Mouse (Mus musculus) neural tube, embryonic 11.5 days (tissue): ENCODE data around the gene Hnf4a. TPM values are rescaled to one million over a fixed set of nuclear protein-coding genes. Genes with fewer than 3 reads are reported as not detected.

Experiments
- ATAC-seq: fragments of 200-750 bp; cut with Nextera tagmentation; 2 replicates; pipeline ENCODE4 v1.8.0; 2017; ENCODE audit warnings: moderate number of reproducible peaks, mild to moderate bottlenecking, moderate TSS enrichment, moderate library complexity; ENCODE audit not compliant: insufficient read depth, low FRiP score, low TSS enrichment
- DNase-seq: peaks from one replicate; pipeline ENCODE4 v3.0.0-alpha.2; 2015; ENCODE audit warnings: low spot score
- H3K27ac ChIP-seq: fragments of 300-500 bp; sonication (generic); 2 replicates; pipeline ENCODE4 v1.5.1; 2014; ENCODE audit warnings: low read depth, mild to moderate bottlenecking, low read length
- H3K27me3 ChIP-seq: fragments of 300-500 bp; sonication (generic); 2 replicates; pipeline ENCODE4 v1.6.1; 2014; ENCODE audit warnings: mild to moderate bottlenecking, low read length, mixed read lengths; ENCODE audit not compliant: control insufficient read depth, insufficient read depth
- H3K36me3 ChIP-seq: fragments of 300-500 bp; sonication (generic); 2 replicates; pipeline ENCODE4 v1.6.1; 2014; ENCODE audit warnings: mild to moderate bottlenecking, low read length, moderate library complexity, mixed read lengths; ENCODE audit not compliant: control insufficient read depth, insufficient read depth
- H3K4me1 ChIP-seq: fragments of 300-500 bp; sonication (generic); 2 replicates; pipeline ENCODE4 v1.6.1; 2014; ENCODE audit warnings: low read length, mixed read lengths; ENCODE audit not compliant: control insufficient read depth, insufficient read depth
- H3K4me2 ChIP-seq: fragments of 300-500 bp; sonication (generic); 2 replicates; pipeline ENCODE4 v1.6.1; 2014; ENCODE audit warnings: low read depth, mild to moderate bottlenecking, moderate library complexity
- H3K4me3 ChIP-seq: fragments of 300-500 bp; sonication (generic); 2 replicates; pipeline ENCODE4 v1.5.1; 2014; ENCODE audit warnings: low read depth, low read length
- H3K9ac ChIP-seq: fragments of 300-500 bp; sonication (generic); 2 replicates; pipeline ENCODE4 v1.6.1; 2014; ENCODE audit warnings: mild to moderate bottlenecking, low read length
- H3K9me3 ChIP-seq: fragments of 300-500 bp; sonication (generic); 2 replicates; pipeline ENCODE4 v1.6.1; 2016; ENCODE audit warnings: low read length; ENCODE audit not compliant: control insufficient read depth
- WGBS: fragments of 180-500 bp; shearing (Covaris S2); extraction: QIAGEN DNeasy Blood & Tissue Kit; methylation state at CpG from one replicate; pipeline ENCODE4 v1.1.7; 2014; 5-methylcytosine and 5-hydroxymethylcytosine counted together
- polyA plus RNA-seq: library from polyadenylated mRNA; unstranded; fragments of >200 nt; fragmentation: Nextera tagmentation; extraction: Ambion mirVana; gene quantifications from 2 replicates; pipeline ENCODE4 v1.2.1, GENCODE M21; 2014

Hnf4a gene
- polyA plus RNA-seq, 1 experiment from 2014 or later = not detected

- Histone ChIP-seq H3K27me3 (no peaks in the 10 kb centered on the region), H3K4me2 (no peak overlapping the region), H3K4me1 (no peaks in the 10 kb centered on the region), H3K9ac (no peak overlapping the region), H3K36me3 (no peaks in the 10 kb centered on the region), H3K9me3 (no peaks in the 10 kb centered on the region), H3K27ac (no peak overlapping the region), H3K4me3 (no peak overlapping the region)
- DNase-seq = no peak
- ATAC-seq = no peak
- WGBS = 46% methylated on average over 6 of the region's 6 CpGs
These were observed 43.2 kb downstream of the Hnf4a start for GRCm38 (mm10) chr2:163549786-163550185.

DNA sequence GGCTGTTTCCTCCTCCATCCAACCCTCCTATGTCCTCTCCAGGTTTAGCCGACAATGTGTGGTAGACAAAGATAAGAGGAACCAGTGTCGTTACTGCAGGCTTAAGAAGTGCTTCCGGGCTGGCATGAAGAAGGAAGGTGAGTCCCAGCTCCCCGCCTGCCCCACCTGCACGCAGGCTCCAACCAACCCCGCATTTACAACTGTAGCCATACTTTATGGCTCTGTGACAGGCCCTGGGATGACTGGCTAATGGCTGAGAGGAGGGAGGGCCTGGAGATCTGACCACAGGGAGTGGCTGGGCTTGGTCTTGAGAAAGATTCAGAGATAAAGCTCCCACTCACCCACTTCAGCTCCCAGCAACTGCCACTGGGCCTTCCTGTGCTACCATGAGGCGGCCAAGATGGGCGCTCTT, 45.9 kb downstream of the Hnf4a start:
- 67% methylated on average over 8 of the region's 8 CpGs for WGBS
- DNase-seq = no peak
- no peak overlapping the region for H3K4me2 ChIP-seq
- H3K4me1 ChIP-seq = no peaks in the 10 kb centered on the region
- H3K36me3 ChIP-seq = no peaks in the 10 kb centered on the region
- no peaks in the 10 kb centered on the region for H3K27me3 ChIP-seq
- ATAC-seq = no peak
- H3K27ac ChIP-seq = no peak overlapping the region
- no peak overlapping the region for H3K9ac ChIP-seq
- H3K9me3 ChIP-seq = no peaks in the 10 kb centered on the region
- no peak overlapping the region for H3K4me3 ChIP-seq

DNA sequence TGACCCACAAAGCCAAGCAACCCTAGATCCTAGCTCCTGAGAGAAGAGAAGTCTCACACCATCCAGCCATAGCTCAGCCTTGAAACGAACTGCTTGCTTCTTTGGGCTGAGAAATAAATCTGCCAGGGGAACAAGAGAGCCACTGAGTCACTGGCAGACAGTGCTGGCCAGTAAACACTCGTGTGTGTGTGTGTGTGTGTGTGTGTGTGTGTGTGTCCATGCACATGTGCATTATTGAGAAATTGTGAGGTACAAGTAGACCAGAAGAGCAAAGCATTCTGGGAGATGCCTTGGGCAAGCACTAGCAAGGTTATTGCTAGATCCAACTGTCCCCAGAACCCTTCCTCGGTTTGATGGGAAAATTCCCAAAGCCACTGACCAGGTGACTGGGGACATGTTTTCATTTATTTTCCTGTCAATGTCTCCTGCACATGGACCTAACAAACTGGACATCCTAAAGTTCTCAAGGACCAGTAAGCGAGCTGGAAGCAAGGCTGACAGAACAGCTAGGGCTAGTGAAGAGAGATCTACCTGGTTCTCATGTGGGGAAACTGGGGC, 47.9 kb downstream of the Hnf4a start:
- Histone ChIP-seq H3K4me1 (no peaks in the 10 kb centered on the region), H3K27ac (no peak overlapping the region), H3K9me3 (no peaks in the 10 kb centered on the region), H3K27me3 (no peaks in the 10 kb centered on the region), H3K9ac (no peak overlapping the region), H3K4me3 (no peak overlapping the region), H3K36me3 (no peaks in the 10 kb centered on the region), H3K4me2 (no peak overlapping the region)
- ATAC-seq (no peak), DNase-seq (no peak)
- WGBS = 76% methylated on average over 4 of the region's 4 CpGs

DNA sequence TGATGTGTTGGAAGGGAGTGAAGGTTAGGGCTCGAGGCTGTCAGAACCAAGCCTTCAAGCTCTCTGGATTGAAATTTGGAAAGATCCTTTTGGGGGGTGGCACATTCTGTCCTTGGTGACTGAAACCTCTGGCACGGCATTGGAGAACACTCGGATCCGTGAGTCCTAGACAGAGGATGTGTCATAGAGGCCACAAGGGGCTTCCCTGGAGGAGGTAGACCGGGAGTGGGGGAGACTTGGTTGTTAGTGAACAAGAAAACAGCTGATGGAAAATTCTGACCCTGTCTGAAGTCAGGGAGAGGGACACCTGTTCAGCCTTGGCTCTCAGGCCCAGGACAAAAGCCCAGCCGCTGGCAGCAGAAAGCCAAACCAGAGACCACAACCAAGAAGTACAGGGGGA, 48.4 kb downstream of the Hnf4a start:
- ATAC-seq (no peak), DNase-seq (no peak)
- H3K9me3 ChIP-seq = no peaks in the 10 kb centered on the region
- no peak overlapping the region for H3K27ac ChIP-seq
- no peaks in the 10 kb centered on the region for H3K27me3 ChIP-seq
- H3K4me3 ChIP-seq = no peak overlapping the region
- 81% methylated on average over 6 of the region's 6 CpGs for WGBS
- no peak overlapping the region for H3K9ac ChIP-seq
- H3K4me2 ChIP-seq = no peak overlapping the region
- H3K4me1 ChIP-seq = no peaks in the 10 kb centered on the region
- no peaks in the 10 kb centered on the region for H3K36me3 ChIP-seq

- H3K9me3 ChIP-seq = no peaks in the 10 kb centered on the region
- H3K4me3 ChIP-seq = no peak overlapping the region
- WGBS = 83% methylated on average over 13 of the region's 13 CpGs
- DNase-seq = no peak
- no peak for ATAC-seq
- H3K9ac ChIP-seq = no peak overlapping the region
- H3K4me2 ChIP-seq = no peak overlapping the region
- no peak overlapping the region for H3K27ac ChIP-seq
- H3K27me3 ChIP-seq = no peaks in the 10 kb centered on the region
- H3K36me3 ChIP-seq = no peaks in the 10 kb centered on the region
- H3K4me1 ChIP-seq = no peaks in the 10 kb centered on the region
These were observed 48.8 kb downstream of the Hnf4a start for GRCm38 (mm10) chr2:163555417-163555816.

DNA sequence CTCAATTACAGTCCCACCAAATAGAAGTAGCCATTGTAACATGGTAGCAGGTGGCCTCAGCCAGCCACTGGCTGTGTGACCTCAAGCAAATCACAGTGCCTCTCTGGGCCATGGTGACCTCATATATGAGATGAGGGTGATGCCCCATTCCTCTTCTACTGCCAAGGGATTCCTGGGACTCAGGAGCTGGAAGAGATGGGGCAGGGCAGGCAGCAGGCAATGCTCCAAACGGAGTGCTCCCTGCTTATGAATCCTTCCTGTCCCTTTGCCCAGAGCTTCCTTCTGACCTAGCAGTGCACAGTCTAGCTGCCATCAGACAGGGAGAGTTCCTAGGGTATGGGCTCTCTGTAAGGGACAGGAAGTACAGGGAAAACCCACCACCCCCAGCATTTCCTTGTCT, 51.9 kb downstream of the Hnf4a start:
- no peak overlapping the region for H3K4me2 ChIP-seq
- H3K27ac ChIP-seq = no peak overlapping the region
- no peaks in the 10 kb centered on the region for H3K9me3 ChIP-seq
- H3K4me1 ChIP-seq = no peaks in the 10 kb centered on the region
- H3K27me3 ChIP-seq = no peaks in the 10 kb centered on the region
- DNase-seq (no peak), ATAC-seq (no peak)
- 74% methylated on average over 1 of the region's 1 CpGs for WGBS
- no peaks in the 10 kb centered on the region for H3K36me3 ChIP-seq
- no peak overlapping the region for H3K4me3 ChIP-seq
- no peak overlapping the region for H3K9ac ChIP-seq

GRCm38 (mm10) chr2:163559236-163559635, 52.6 kb downstream of the Hnf4a start:
- no peaks in the 10 kb centered on the region for H3K27me3 ChIP-seq
- no peaks in the 10 kb centered on the region for H3K4me1 ChIP-seq
- no peaks in the 10 kb centered on the region for H3K36me3 ChIP-seq
- H3K9ac ChIP-seq = no peak overlapping the region
- no peaks in the 10 kb centered on the region for H3K9me3 ChIP-seq
- H3K4me2 ChIP-seq = no peak overlapping the region
- DNase-seq (no peak), ATAC-seq (no peak)
- 78% methylated on average over 5 of the region's 5 CpGs for WGBS
- no peak overlapping the region for H3K27ac ChIP-seq
- no peak overlapping the region for H3K4me3 ChIP-seq

DNA sequence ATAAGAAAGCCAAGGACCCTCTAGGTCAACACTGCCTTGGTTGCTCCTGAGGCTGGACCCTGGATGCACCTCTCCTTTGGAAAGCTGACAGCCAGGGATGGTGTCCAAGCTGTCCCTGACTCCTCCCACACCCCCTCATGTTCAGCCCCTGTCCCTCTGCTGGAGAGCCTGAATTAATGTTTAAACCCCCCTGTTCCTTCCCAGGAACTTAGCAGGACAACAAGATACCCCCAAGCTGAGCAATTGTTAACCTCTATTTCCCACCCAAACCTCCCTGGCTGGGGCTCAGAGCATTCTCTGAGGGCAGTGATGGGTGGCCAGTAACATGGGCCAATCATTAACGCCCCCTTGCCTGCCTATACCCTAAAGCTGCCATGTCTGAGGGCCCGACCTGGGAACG, 53.6 kb downstream of the Hnf4a start:
- no peak overlapping the region for H3K27ac ChIP-seq
- H3K36me3 ChIP-seq = no peaks in the 10 kb centered on the region
- H3K27me3 ChIP-seq = no peaks in the 10 kb centered on the region
- H3K4me3 ChIP-seq = no peak overlapping the region
- no peaks in the 10 kb centered on the region for H3K4me1 ChIP-seq
- H3K9me3 ChIP-seq = no peaks in the 10 kb centered on the region
- ATAC-seq (no peak), DNase-seq (no peak)
- no peak overlapping the region for H3K9ac ChIP-seq
- 73% methylated on average over 3 of the region's 3 CpGs for WGBS
- H3K4me2 ChIP-seq = no peak overlapping the region

- no peaks in the 10 kb centered on the region for H3K4me1 ChIP-seq
- H3K27me3 ChIP-seq = no peaks in the 10 kb centered on the region
- H3K27ac ChIP-seq = no peak overlapping the region
- 75% methylated on average over 13 of the region's 13 CpGs for WGBS
- ATAC-seq (no peak), DNase-seq (no peak)
- no peak overlapping the region for H3K9ac ChIP-seq
- H3K9me3 ChIP-seq = no peaks in the 10 kb centered on the region
- no peaks in the 10 kb centered on the region for H3K36me3 ChIP-seq
- H3K4me2 ChIP-seq = no peak overlapping the region
- no peak overlapping the region for H3K4me3 ChIP-seq
These were observed 54.8 kb downstream of the Hnf4a start for GRCm38 (mm10) chr2:163561258-163561948.
